Mouse (Mus musculus) layer of hippocampus, postnatal 36 days (tissue): ENCODE measurements at regions not wholly inside any gene's neighbourhood (a gene's known extent, or its start where the extent isn't known, plus 50 kb on each side); places are given as distances from the start of the nearest gene placed in this dataset.

Experiments used
- DNase-seq, 2 experiments: peaks; one replicate each; pipeline ENCODE4 v3.0.0; 2022

DNA sequence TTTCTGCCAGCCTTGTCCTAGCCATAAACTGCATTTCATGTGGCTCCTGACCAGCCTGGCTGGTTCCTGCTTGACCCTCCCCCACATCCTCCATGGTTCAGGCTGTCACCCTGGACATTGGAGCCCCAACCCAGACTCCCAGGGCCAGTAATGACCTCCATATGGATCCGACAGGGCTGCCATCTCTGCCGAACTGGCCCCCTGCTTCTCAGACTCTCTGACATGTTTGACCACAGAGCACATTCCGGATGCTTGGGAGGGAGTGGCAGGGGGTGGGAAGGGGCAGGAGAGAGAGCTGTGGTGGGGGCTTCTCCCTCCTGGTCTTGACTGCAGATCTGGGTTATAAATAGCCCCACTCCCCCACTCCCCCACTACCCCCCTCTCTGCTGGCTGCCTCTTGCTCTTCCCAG, 59.0 kb upstream of the Actrt2 start:
- DNase-seq, result no peak

DNA sequence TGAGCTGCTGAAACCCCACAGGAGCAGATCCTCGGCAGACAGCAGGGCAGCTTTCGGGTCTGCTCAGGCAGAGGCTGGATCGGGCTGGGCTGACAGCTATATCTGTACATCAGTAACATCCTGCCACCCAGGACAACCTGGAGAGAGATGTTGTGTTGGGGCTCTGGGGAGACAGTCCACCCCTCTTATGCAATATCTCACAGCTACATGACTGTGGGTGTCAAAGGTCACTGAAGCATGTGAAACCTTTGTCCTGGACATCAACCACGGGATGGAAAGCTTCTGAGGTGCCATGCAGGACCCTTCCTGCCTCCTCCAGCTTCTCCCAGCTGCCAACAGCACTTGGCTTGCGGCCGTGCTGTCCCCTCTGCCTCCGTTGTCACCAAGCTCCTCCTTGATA, 60.3 kb upstream of the Actrt2 start:
- DNase-seq, result no peak

GRCm38 (mm10) chr4:154730646-154731045, 63.0 kb upstream of the Actrt2 start:
- no peak for DNase-seq

- DNase-seq, result no peak
These were observed 63.7 kb upstream of the Actrt2 start for GRCm38 (mm10) chr4:154731345-154731744.

DNA sequence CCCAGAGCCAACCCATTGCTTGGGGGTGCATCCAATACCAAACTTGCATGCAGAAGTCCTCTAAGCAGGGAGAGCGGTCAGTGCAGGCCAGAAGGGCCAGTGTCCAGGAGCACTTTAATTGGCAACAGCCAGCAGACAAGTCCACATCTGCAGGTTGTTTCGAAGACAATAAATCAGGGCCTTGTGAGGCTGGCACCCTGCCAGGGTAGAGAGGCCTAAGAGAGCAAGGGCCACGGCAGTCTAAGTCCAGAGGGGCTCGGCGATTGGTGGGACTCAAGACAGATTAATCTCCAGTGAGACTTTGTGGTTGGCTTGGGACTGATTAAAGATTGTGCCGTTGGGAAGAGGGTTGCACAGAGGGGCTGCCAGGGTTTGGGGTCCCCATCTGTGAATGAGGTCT, 68.4 kb upstream of the Actrt2 start:
- DNase-seq, result no peak

DNA sequence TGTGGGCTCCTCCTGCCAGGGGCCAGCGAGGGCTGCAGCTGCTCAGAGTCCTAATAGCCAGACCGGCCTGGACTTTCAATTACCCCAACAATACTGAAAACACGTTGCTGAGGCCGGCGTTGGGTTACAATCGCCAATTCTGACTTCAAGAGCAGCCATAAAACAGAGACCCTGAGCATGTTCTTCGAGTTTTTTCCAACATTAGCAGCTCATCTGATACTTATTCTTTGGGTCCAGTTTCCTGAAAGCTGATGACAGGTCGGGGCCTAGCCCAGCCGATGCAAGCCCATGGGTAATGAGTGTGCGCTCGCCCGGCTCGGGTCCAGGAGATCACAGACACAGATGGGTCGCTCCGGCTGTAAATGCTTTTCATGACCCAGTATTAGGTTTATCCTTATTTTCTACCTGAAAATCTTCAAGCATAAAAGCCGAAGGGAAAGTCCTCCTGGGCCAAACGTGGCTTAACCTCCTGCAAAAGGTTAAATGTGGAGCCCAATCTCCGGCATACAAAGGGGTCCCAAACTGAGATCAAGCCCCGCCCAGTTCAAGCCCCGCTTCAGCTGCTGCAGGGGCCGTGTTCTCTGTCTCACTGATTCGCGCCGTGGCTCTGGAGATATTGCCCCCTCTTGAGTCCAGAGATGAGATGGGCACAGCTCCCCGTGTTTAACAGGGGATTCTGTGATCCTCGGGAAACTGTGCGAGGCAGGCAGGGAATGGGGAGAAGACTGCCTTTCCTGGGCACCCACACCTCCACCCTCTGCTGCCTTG, 73.6 kb upstream of the Actrt2 start:
- no peak for DNase-seq

- DNase-seq, result no peak
These were observed 78.8 kb upstream of the Actrt2 start for GRCm38 (mm10) chr4:154746323-154747005.

GRCm38 (mm10) chr4:154747006-154747343, 79.3 kb upstream of the Actrt2 start:
- DNase-seq, result no peak

DNA sequence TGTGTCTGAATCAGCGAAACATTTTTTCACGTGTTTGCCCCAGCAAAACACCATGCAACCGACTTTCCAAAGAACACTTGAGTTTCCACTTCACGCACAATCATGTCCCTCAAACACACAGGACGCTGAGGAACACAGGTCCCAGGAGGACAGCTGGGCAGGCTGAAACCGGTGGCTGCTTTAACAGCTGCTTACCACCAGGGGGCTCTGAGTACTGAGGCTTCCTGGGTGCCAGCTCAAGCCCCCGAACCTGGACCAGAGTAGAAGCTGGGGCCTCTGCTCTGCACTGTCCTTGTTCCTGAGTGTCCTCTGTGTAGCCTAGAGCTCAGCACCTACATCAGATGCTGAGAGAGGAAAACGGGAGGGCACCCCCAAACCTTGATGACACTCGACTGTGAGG, 81.5 kb upstream of the Actrt2 start:
- DNase-seq, result no peak

DNA sequence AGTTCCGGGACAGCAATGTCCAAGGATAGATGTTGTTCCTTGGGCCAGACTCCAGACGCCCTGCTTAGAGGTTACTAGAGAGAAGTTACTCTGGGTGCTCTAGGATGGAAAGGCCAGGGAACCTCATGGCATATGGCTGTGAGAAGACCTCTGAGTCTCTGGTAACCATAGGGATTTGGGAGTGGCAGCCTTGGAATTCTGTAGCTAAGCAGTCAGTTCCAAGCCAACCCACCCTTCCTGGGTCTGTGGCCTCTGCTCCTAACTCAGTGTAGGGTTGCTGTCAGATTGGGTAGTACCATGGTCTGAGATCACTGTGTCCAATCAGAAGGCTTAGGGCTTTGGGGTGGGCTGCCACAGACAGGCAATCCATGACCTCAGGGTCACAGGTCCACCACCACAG, 82.3 kb upstream of the Actrt2 start:
- no peak for DNase-seq

GRCm38 (mm10) chr4:154750440-154751107, 82.9 kb upstream of the Actrt2 start:
- no peak for DNase-seq

DNA sequence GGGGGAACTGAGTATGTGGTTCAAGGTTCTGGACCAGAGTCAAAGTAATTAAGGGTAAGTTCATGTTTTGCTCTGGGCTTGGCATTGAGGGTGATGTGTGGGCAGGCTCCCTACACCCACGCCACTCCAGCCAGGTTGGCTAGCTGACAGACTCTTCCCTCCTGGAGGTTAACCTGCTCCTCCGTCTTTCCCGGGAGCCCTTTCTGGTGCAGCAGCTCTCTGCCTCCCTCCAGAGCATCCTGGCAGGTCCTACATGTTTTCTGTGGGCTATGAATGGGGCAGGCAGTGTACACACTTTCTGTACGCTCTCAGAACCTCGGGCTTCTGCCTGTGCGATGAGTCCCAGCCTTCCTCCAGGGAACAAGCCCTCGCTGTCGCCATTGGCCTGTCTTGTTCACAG, 82.8 kb upstream of the Ttc34 start:
- DNase-seq, result no peak

- DNase-seq, result peak in 1 of 2 experiments; percentile 5
These were observed 80.4 kb upstream of the Ttc34 start for GRCm38 (mm10) chr4:154756740-154757446.

DNA sequence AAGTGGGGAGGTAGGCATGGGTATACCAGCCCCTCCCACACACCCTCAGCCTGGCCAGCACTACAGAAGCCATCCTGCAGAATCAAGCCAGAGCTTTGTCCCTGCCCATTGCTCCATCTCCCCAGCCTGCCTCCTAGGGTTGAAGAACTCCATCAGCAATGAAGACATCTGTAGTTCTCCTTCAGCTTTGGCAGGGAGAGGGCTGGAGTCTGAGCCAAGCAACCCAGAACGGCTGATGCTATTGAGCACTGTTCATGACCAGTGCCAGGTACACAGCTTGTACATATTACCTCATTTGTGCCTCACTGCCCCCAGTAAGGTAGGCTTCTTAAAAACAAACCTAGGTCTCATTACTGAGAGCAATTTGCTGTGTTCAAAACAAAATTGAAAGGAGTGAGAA, 77.4 kb upstream of the Ttc34 start:
- DNase-seq, result no peak

DNA sequence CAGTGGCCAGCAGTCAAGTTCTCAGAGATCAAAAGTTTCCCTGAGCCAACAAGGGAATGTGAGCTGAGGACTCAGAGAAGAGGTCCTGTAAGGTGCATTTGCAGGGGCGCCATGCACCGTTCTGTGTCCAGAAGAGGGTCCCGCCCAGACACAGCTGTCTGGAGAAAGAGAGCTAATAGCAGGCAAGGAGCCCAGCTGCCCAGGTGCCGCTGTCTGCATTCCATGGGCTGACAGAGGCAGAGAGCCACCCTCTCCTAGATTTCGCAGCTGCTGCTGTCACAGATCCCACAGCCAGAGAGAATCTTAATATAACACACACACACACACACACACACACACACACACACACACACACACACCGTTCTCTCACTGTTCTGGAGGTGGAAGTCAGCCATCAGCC, 73.0 kb upstream of the Ttc34 start:
- no peak for DNase-seq

GRCm38 (mm10) chr4:154766158-154766557, 71.1 kb upstream of the Ttc34 start:
- DNase-seq, result no peak

DNA sequence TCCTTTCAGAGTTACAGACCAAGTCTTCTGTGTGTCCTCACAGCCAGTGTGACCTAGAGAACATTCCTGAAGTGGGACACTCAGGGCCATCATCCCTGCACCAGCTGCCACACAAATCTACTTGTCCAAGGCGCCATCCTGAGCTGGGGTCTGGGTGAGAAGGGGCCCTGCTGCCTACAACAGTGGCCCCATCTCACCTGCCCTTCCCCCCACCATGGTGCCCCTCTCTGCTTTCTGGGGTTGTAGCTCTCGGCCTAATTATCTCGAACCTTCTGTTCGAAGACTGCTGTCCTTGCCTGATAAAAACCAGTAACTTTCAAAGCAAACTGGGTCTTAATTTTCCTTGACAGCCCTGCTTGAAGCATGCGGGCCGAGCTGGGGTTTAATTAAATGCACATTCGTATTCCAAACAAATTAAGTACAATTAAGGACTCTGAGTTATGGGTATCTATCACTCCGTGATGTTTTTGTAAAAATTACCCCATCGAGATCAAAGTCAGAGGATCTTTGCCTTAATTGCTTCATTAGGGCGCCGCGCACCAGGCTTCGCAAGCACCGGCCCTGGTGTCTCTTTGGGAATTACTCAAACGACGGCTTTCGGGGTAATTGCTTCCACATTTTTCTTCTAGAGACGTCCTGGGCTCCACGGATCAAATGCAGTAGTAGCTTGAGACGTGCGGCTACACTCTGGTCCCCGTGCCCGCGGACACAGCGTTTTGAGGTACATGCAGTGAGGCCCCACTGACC, 65.8 kb upstream of the Ttc34 start:
- DNase-seq, result no peak

DNA sequence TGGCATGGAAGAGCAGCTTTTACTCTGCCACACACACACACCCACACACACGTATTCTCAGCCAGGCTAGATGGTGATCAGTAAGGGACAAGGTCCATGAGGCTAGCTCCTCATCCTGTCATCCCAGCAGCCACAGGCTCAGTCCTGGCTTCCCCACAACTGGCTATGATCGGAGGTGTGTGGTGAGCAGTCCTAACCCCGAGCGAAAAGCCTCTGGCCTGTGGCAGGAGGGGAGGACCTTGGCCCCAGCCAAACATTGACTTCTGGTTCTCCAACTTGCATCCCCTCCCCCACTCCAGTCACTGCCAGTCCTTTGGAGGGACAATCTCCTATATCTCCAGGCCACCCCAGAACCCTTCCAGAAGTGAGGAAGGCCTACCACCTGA, 65.2 kb upstream of the Ttc34 start:
- no peak for DNase-seq

DNA sequence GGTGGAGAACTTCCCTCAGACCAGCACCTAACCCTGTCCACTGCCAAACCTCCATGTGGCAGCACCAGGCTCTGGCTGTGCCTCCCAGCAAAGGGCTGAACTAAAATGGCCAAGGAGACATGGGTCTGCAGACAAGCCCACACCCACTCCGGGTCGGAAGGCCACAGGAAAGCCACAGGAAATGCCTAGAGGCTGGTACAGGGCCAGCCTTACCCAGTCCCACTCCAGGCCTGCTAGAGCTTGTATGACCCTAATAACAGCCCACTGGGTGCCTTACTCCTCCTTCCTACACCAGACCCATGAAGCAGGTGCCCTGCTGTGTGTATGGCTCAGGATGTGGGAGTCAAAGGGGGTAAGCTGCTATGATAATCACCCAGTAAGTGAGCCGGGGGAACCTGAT, 63.4 kb upstream of the Ttc34 start:
- no peak for DNase-seq

- DNase-seq, result no peak
These were observed 62.9 kb upstream of the Ttc34 start for GRCm38 (mm10) chr4:154774332-154774731.

- no peak for DNase-seq
These were observed 58.4 kb upstream of the Ttc34 start for GRCm38 (mm10) chr4:154778818-154779217.

- DNase-seq, result no peak
These were observed 55.9 kb upstream of the Ttc34 start for GRCm38 (mm10) chr4:154781391-154781790.

- no peak for DNase-seq
These were observed 55.0 kb upstream of the Ttc34 start for GRCm38 (mm10) chr4:154782291-154782690.
